Mouse (Mus musculus) intestine, embryonic 16.5 days (tissue): Measurements from ENCODE around the gene Dhx29. TPM values are rescaled to one million over a fixed set of nuclear protein-coding genes. Genes with fewer than 3 reads are reported as not detected.

Source experiments
- polyA plus RNA-seq: library from polyadenylated mRNA; unstranded; fragments of >200 nt; fragmentation: Nextera tagmentation; extraction: Ambion mirVana; gene quantifications from 2 replicates; pipeline ENCODE4 v1.2.1, GENCODE M21; 2015

Gene Dhx29
- polyA plus RNA-seq, 1 experiment from 2014 or later, result 10.2 TPM

Other genes with a start within 250 kb of the Dhx29 start
- 94.5 and 97.3 TPM in 2 replicates for gene Plpp1, start 126.7 kb upstream of the Dhx29 start, polyA plus RNA-seq
- gene Mtrex, start 56 bp upstream of the Dhx29 start, polyA plus RNA-seq, result 48.1 and 51.5 TPM in 2 replicates
- 0.13 and 0.32 TPM in 2 replicates for gene Ccno, start 60.3 kb downstream of the Dhx29 start, polyA plus RNA-seq
- gene Mcidas, start 66.4 kb downstream of the Dhx29 start, polyA plus RNA-seq, result 0.05 TPM in 1 of 2 replicates, not detected in the other
- gene Cdc20b, start 107.7 kb downstream of the Dhx29 start, polyA plus RNA-seq, result not detected in 2 replicates
- gene Gpx8, start 119.0 kb downstream of the Dhx29 start, polyA plus RNA-seq, result 80.4 and 91.0 TPM in 2 replicates
- 3.9 and 4.1 TPM in 2 replicates for gene Gzma, start 173.5 kb downstream of the Dhx29 start, polyA plus RNA-seq